Mouse (Mus musculus) megakaryocyte, embryonic 14.5 days (primary cell): Measurements from ENCODE around the gene Mon2.

ENCODE experiments used
- FLI1 ChIP-seq: IDR thresholded peaks from 2 replicates; pipeline ENCODE4 v1.6.1; 2012; ENCODE audit warnings: low read length, inconsistent platforms, mixed read lengths
- GATA1 ChIP-seq: IDR thresholded peaks from 3 replicates; pipeline ENCODE4 v1.6.1; 2012; ENCODE audit warnings: mixed read lengths, low read length, inconsistent platforms, borderline replicate concordance

DNA sequence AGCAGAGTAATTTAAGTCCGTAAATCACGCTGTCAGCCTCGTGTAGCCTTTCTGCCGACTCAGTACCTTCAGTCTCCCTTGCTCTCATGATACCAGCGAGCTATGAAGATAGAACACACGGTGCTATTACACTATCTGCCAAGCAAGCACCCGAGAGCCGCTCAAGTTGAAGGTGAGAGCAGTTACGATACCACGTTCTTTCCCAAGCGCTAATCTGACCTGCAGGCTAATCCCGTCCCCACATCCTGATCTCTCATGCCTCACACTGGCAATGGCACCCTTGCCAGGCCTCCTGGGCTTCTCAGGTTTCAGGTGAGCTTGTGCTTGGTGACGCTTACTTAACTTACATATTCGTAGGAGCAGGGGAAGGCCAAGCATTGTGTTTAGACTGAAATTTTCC is 40.6 kb upstream of the Mon2 start:
- TF ChIP-seq GATA1 (no peak), FLI1 (no peak)
